Mouse (Mus musculus) MEL (cell line): ENCODE measurements around the gene Odr4. TPM values are rescaled to one million over a fixed set of nuclear protein-coding genes. Genes with fewer than 3 reads are reported as not detected.

Experiments used
- DNase-seq: peaks from one replicate; pipeline ENCODE4 v3.0.0; 2011; ENCODE audit warnings: low read depth, low spot score
- H3K27ac ChIP-seq: 2 replicates; pipeline ENCODE4 v1.5.1; 2012; ENCODE audit warnings: low read depth, mild to moderate bottlenecking, control low read depth, low read length, moderate library complexity; ENCODE audit not compliant: control insufficient read depth
- H3K27me3 ChIP-seq, 2 experiments: fragments of 150-350 bp in 1 of 2; sonication (generic) in 1 of 2; 2 replicates each; pipeline ENCODE4 v1.6.1; 2012; ENCODE audit warnings: low read length in 2 of 2, mild to moderate bottlenecking in 2 of 2, improper control_type of control experiment in 1 of 2, moderate library complexity in 1 of 2; ENCODE audit not compliant: insufficient read depth in 2 of 2, control insufficient read depth in 1 of 2
- H3K36me3 ChIP-seq, 2 experiments: 2 replicates each; pipeline ENCODE4 v1.6.1; 2012 to 2014; ENCODE audit warnings: low read length in 2 of 2, improper control_type of control experiment in 1 of 2, inconsistent platforms in 1 of 2, mild to moderate bottlenecking in 1 of 2; ENCODE audit not compliant: insufficient read depth in 2 of 2, control insufficient read depth in 1 of 2
- H3K4me1 ChIP-seq, 2 experiments: fragments of 150-350 bp in 1 of 2; sonication (generic) in 1 of 2; 2 replicates each; pipeline ENCODE4 v1.6.1; 2012; ENCODE audit warnings: low read length in 2 of 2, improper control_type of control experiment in 1 of 2, mild to moderate bottlenecking in 1 of 2; ENCODE audit not compliant: insufficient read depth in 2 of 2, control insufficient read depth in 1 of 2
- H3K4me3 ChIP-seq, 2 experiments: fragments of 150-350 bp in 1 of 2; sonication (generic) in 1 of 2; 2 replicates each; pipeline ENCODE4 v1.5.1; 2012; ENCODE audit warnings: low read depth in 2 of 2, low read length in 2 of 2, mild to moderate bottlenecking in 2 of 2, moderate library complexity in 2 of 2, control low read depth in 1 of 2, improper control_type of control experiment in 1 of 2; ENCODE audit not compliant: control insufficient read depth in 1 of 2, insufficient read depth in 1 of 2
- H3K79me2 ChIP-seq: 2 replicates; pipeline ENCODE4 v1.6.1; 2012; ENCODE audit warnings: mild to moderate bottlenecking, low read length, moderate library complexity; ENCODE audit not compliant: control insufficient read depth, poor library complexity, insufficient read depth
- H3K9ac ChIP-seq: 2 replicates; pipeline ENCODE4 v1.6.1; 2012; ENCODE audit warnings: low read depth, mild to moderate bottlenecking, control low read depth, low read length, moderate library complexity; ENCODE audit not compliant: control insufficient read depth, poor library complexity, severe bottlenecking
- H3K9me3 ChIP-seq: fragments of 150-350 bp; sonication (generic); replicated peaks from 2 replicates; pipeline ENCODE4 v1.6.1; 2012; ENCODE audit warnings: mild to moderate bottlenecking, low read length, improper control_type of control experiment, moderate library complexity; ENCODE audit not compliant: insufficient read depth
- BHLHE40 ChIP-seq: IDR thresholded peaks from 2 replicates; pipeline ENCODE4 v1.6.1; 2012; ENCODE audit warnings: low read depth, mild to moderate bottlenecking, inconsistent platforms, low read length, improper control_type of control experiment, borderline replicate concordance
- E2F4 ChIP-seq: IDR thresholded peaks from 2 replicates; pipeline ENCODE4 v1.6.1; 2011; ENCODE audit warnings: low read depth, low read length, improper control_type of control experiment, borderline replicate concordance
- EP300 ChIP-seq, 2 experiments: IDR thresholded peaks; 2 replicates each; pipeline ENCODE4 v1.6.1; 2011; ENCODE audit warnings: improper control_type of control experiment in 2 of 2, low read length in 2 of 2, low read depth in 1 of 2, mild to moderate bottlenecking in 1 of 2
- ETS1 ChIP-seq: IDR thresholded peaks from 2 replicates; pipeline ENCODE4 v1.6.1; 2012; ENCODE audit warnings: low read depth, mild to moderate bottlenecking, inconsistent platforms, low read length, improper control_type of control experiment, moderate library complexity
- GABPA ChIP-seq: IDR thresholded peaks from 2 replicates; pipeline ENCODE4 v1.6.1; 2012; ENCODE audit warnings: low read depth, mild to moderate bottlenecking, inconsistent platforms, low read length, improper control_type of control experiment, moderate library complexity
- HCFC1 ChIP-seq: IDR thresholded peaks from 2 replicates; pipeline ENCODE4 v1.6.1; 2012; ENCODE audit warnings: low read depth, mild to moderate bottlenecking, inconsistent platforms, low read length, improper control_type of control experiment, moderate library complexity
- JUND ChIP-seq: IDR thresholded peaks from 2 replicates; pipeline ENCODE4 v1.6.1; 2011; ENCODE audit warnings: low read depth, mild to moderate bottlenecking, improper control_type of control experiment, low read length
- KAT2A ChIP-seq: conservative IDR thresholded peaks from 2 replicates; pipeline ENCODE4 v1.6.1; 2012; ENCODE audit warnings: low read depth, low read length, improper control_type of control experiment, inconsistent platforms
- MAFK ChIP-seq: IDR thresholded peaks from 2 replicates; pipeline ENCODE4 v1.6.1; 2011; ENCODE audit warnings: low read depth, mild to moderate bottlenecking, low read length, improper control_type of control experiment, borderline replicate concordance
- MAX ChIP-seq: IDR thresholded peaks from 2 replicates; pipeline ENCODE4 v1.6.1; 2011; ENCODE audit warnings: low read length, improper control_type of control experiment
- MAZ ChIP-seq: IDR thresholded peaks from 2 replicates; pipeline ENCODE4 v1.6.1; 2012; ENCODE audit warnings: low read depth, mild to moderate bottlenecking, inconsistent platforms, low read length, improper control_type of control experiment
- MXI1 ChIP-seq: IDR thresholded peaks from 2 replicates; pipeline ENCODE4 v1.6.1; 2011; ENCODE audit warnings: mild to moderate bottlenecking, low read depth, low read length, improper control_type of control experiment
- MYB ChIP-seq: IDR thresholded peaks from 2 replicates; pipeline ENCODE4 v1.6.1; 2011; ENCODE audit warnings: mild to moderate bottlenecking, low read depth, low read length, improper control_type of control experiment
- NELFE ChIP-seq: IDR thresholded peaks from 2 replicates; pipeline ENCODE4 v1.6.1; 2011; ENCODE audit warnings: low read depth, low read length, improper control_type of control experiment
- POLR2A ChIP-seq, 2 experiments: IDR thresholded peaks; 2 replicates each; pipeline ENCODE4 v1.6.1; 2011 to 2012; ENCODE audit warnings: low read length in 2 of 2, mild to moderate bottlenecking in 2 of 2, control low read depth in 1 of 2, improper control_type of control experiment in 1 of 2, low read depth in 1 of 2, moderate library complexity in 1 of 2; ENCODE audit not compliant: control insufficient read depth in 1 of 2, insufficient read depth in 1 of 2, poor library complexity in 1 of 2
- POLR2AphosphoS5 ChIP-seq: IDR thresholded peaks from 2 replicates; pipeline ENCODE4 v1.6.1; 2012; ENCODE audit warnings: low read depth, borderline replicate concordance, mild to moderate bottlenecking, inconsistent platforms, low read length, moderate library complexity, mixed read lengths
- RCOR1 ChIP-seq: IDR thresholded peaks from 2 replicates; pipeline ENCODE4 v1.6.1; 2012; ENCODE audit warnings: low read depth, mild to moderate bottlenecking, inconsistent platforms, low read length, improper control_type of control experiment
- SIN3A ChIP-seq: IDR thresholded peaks from 2 replicates; pipeline ENCODE4 v1.6.1; 2012; ENCODE audit warnings: low read length, improper control_type of control experiment, inconsistent platforms
- TBP ChIP-seq: IDR thresholded peaks from 2 replicates; pipeline ENCODE4 v1.8.0; 2011; ENCODE audit warnings: low read depth, low read length, improper control_type of control experiment
- TCF12 ChIP-seq: IDR thresholded peaks from 2 replicates; pipeline ENCODE4 v1.6.1; 2014; ENCODE audit warnings: low read depth, mild to moderate bottlenecking, inconsistent platforms, low read length, improper control_type of control experiment, moderate library complexity
- UBTF ChIP-seq: IDR thresholded peaks from 2 replicates; pipeline ENCODE4 v1.6.1; 2012; ENCODE audit warnings: low read depth, mild to moderate bottlenecking, inconsistent platforms, low read length, improper control_type of control experiment, moderate library complexity, borderline replicate concordance; ENCODE audit not compliant: insufficient read depth
- USF1 ChIP-seq: IDR thresholded peaks from 2 replicates; pipeline ENCODE4 v1.6.1; 2014; ENCODE audit warnings: low read depth, mild to moderate bottlenecking, inconsistent platforms, low read length, improper control_type of control experiment, moderate library complexity
- USF2 ChIP-seq, 2 experiments: IDR thresholded peaks; 2 replicates each; pipeline ENCODE4 v1.6.1; 2011 to 2012; ENCODE audit warnings: improper control_type of control experiment in 2 of 2, low read length in 2 of 2, borderline replicate concordance in 1 of 2, inconsistent platforms in 1 of 2, low read depth in 1 of 2, mild to moderate bottlenecking in 1 of 2; ENCODE audit not compliant: insufficient read depth in 1 of 2
- ZKSCAN1 ChIP-seq: IDR thresholded peaks from 2 replicates; pipeline ENCODE4 v1.6.1; 2012; ENCODE audit warnings: low read depth, mild to moderate bottlenecking, inconsistent platforms, low read length, improper control_type of control experiment, moderate library complexity
- ZMIZ1 ChIP-seq: IDR thresholded peaks from 2 replicates; pipeline ENCODE4 v1.6.1; 2012; ENCODE audit warnings: low read depth, mild to moderate bottlenecking, inconsistent platforms, low read length, improper control_type of control experiment, moderate library complexity
- ZNF384 ChIP-seq: IDR thresholded peaks from 2 replicates; pipeline ENCODE4 v1.6.1; 2012; ENCODE audit warnings: low read depth, mild to moderate bottlenecking, inconsistent platforms, low read length, improper control_type of control experiment
- polyA plus RNA-seq, 2 experiments: library from polyadenylated mRNA; stranded (reverse) in 1 of 2; unstranded in 1 of 2; fragments of >175 nt in 1 of 2; fragments of >200 nt in 1 of 2; gene quantifications; 2 replicates each; pipeline versions ENCODE4 v1.2.1 to v1.2.4; 2012; ENCODE audit warnings: low replicate concordance in 2 of 2, low read depth in 1 of 2; ENCODE audit not compliant: insufficient read length in 2 of 2, insufficient read depth in 1 of 2, missing spikeins in 1 of 2
- total RNA-seq: library from RNA; depleted of rRNA; stranded (reverse); fragments of 300-350 nt; gene quantifications from 2 replicates; pipeline ENCODE4 v1.2.3, GENCODE M21; 2012

The Odr4 gene
- total and polyA plus RNA-seq, 3 experiments: 23.1 to 30.1 TPM; not detected in 1

DNA sequence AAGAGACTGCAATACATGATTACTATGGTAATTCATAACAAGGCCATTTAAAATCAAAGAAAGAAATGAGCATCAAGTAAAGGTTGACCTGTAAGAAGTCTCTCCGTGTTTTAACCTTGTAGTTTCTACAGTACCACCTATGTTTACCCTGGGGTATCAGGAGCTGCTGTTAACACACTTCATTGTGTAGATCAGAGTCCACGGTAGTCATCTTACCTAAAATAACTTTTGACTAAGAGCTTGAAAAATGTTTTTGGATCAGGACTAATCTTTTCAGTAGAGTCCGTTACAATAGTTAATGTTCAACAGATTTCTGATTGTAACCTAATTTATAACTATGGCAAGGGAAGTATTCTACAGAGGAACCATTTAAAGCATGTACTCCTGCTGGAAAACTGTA, 11.7 kb upstream of the Odr4 start:
- H3K9me3 ChIP-seq: no peaks in the 10 kb centered on the region
- H3K4me3 ChIP-seq: no peak overlapping the region
- TF ChIP-seq ETS1 (no peak), MAX (no peak), ZMIZ1 (no peak), NELFE (no peak), MXI1 (no peak), E2F4 (no peak), MYB (no peak), MAZ (no peak), JUND (no peak), POLR2AphosphoS5 (no peak), ZKSCAN1 (no peak), ZNF384 (no peak), BHLHE40 (no peak), TCF12 (no peak), GABPA (no peak), SIN3A (no peak), USF2 (IDR thresholded peaks at IDR 0.05; ENCODE audit: borderline replicate concordance in 1 of 2, insufficient read depth in 1 of 2, low read depth in 1 of 2, low read length in 2 of 2) (no peak), MAFK (no peak), EP300 (IDR thresholded peaks at IDR 0.05; ENCODE audit: low read depth in 1 of 2, low read length in 2 of 2) (no peak), KAT2A (no peak)
- TF ChIP-seq, all 39 proteins: peak for 0
- H3K36me3 ChIP-seq: peaks cover 0 to 80% of the 10 kb centered on the region in 2 experiments; a peak in 2 of 4 replicates
- no peak for DNase-seq
- H3K9ac ChIP-seq: no peak overlapping the region
- no peaks in the 10 kb centered on the region for H3K4me1 ChIP-seq
- no peaks in the 10 kb centered on the region; the same call in 1 of the 2 replicates for H3K79me2 ChIP-seq
- H3K27ac ChIP-seq: no peak overlapping the region
- H3K27me3 ChIP-seq: no peaks in the 10 kb centered on the region

DNA sequence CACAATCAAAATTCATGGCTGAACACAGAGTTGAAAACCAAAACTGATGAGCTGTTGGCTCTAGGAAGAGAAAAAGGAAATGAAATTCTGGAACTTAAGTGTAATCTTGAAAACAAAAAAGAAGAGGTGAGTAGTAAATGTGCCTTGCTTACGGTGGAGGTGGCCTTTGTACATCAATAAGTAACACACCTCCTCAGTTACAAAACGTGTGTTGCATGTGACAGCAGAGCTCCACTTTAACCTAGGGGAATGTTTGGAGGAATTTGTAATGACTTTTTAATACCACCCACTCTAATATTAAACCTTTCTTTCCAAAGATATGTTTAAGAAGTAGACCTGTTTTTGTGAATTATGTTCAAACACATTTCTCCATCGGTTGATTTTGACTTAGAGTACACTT, 11.0 kb upstream of the Odr4 start:
- Histone ChIP-seq H3K27me3 (no peaks in the 10 kb centered on the region), H3K4me1 (no peaks in the 10 kb centered on the region), H3K27ac (no peak overlapping the region), H3K9me3 (no peaks in the 10 kb centered on the region), H3K36me3 (peaks cover 0 to 85% of the 10 kb centered on the region in 2 experiments; a peak in 3 of 4 replicates), H3K79me2 (peaks cover 2% of the 10 kb centered on the region; the same call in 1 of the 2 replicates), H3K4me3 (no peak overlapping the region), H3K9ac (no peak overlapping the region)
- no peak for TF ChIP-seq KAT2A
- no peak for TF ChIP-seq ZKSCAN1
- TF ChIP-seq USF1: no peak
- TF ChIP-seq RCOR1: no peak
- no peak for TF ChIP-seq TBP
- no peak for TF ChIP-seq USF2 (IDR thresholded peaks at IDR 0.05; ENCODE audit: borderline replicate concordance in 1 of 2, insufficient read depth in 1 of 2, low read depth in 1 of 2, low read length in 2 of 2)
- TF ChIP-seq POLR2A (IDR thresholded peaks at IDR 0.05; ENCODE audit: control insufficient read depth in 1 of 2, insufficient read depth in 1 of 2, low read depth in 1 of 2, low read length in 2 of 2, poor library complexity in 1 of 2): no peak
- TF ChIP-seq UBTF: no peak
- TF ChIP-seq HCFC1: no peak
- DNase-seq: no peak
